Mouse (Mus musculus) limb, embryonic 12.5 days (tissue): ENCODE measurements at regions not wholly inside any gene's neighbourhood (a gene's known extent, or its start where the extent isn't known, plus 50 kb on each side); places are given as distances from the start of the nearest gene placed in this dataset.

Source experiments
- ATAC-seq: fragments of 200-750 bp; cut with Nextera tagmentation; 2 replicates; pipeline ENCODE4 v1.8.0; 2017; ENCODE audit warnings: low read depth, moderate TSS enrichment; ENCODE audit not compliant: insufficient number of reproducible peaks, insufficient read depth, low FRiP score, low TSS enrichment
- H3K27ac ChIP-seq: fragments of 300-500 bp; sonication (generic); 2 replicates; pipeline ENCODE4 v1.5.1; 2016; ENCODE audit warnings: mild to moderate bottlenecking, moderate library complexity
- H3K27me3 ChIP-seq: fragments of 300-500 bp; sonication (generic); 2 replicates; pipeline ENCODE4 v1.6.1; 2016; ENCODE audit warnings: mild to moderate bottlenecking, moderate library complexity
- H3K36me3 ChIP-seq: fragments of 300-500 bp; sonication (generic); 2 replicates; pipeline ENCODE4 v1.6.1; 2016; ENCODE audit warnings: mild to moderate bottlenecking, moderate library complexity
- H3K4me1 ChIP-seq: fragments of 300-500 bp; sonication (generic); replicated peaks from 2 replicates; pipeline ENCODE4 v1.6.1; 2016
- H3K4me2 ChIP-seq: fragments of 300-500 bp; sonication (generic); 2 replicates; pipeline ENCODE4 v1.6.1; 2016; ENCODE audit warnings: mild to moderate bottlenecking, moderate library complexity
- H3K4me3 ChIP-seq: fragments of 300-500 bp; sonication (generic); replicated peaks from 2 replicates; pipeline ENCODE4 v1.5.1; 2016; ENCODE audit warnings: mild to moderate bottlenecking
- H3K9ac ChIP-seq: fragments of 300-500 bp; sonication (generic); replicated peaks from 2 replicates; pipeline ENCODE4 v1.6.1; 2016; ENCODE audit warnings: mild to moderate bottlenecking, moderate library complexity
- H3K9me3 ChIP-seq: fragments of 300-500 bp; sonication (generic); 2 replicates; pipeline ENCODE4 v1.6.1; 2016; ENCODE audit warnings: mild to moderate bottlenecking, moderate library complexity
- WGBS: fragments of 180-500 bp; shearing (Covaris S2); methylation state at CpG from one replicate; pipeline ENCODE4 v1.1.7; 2016; 5-methylcytosine and 5-hydroxymethylcytosine counted together

- ATAC-seq, result no peak
- Histone ChIP-seq H3K27ac (no peak overlapping the region), H3K36me3 (no peaks in the 10 kb centered on the region), H3K4me1 (peaks cover 3% of the 10 kb centered on the region; the same call in 1 of the 2 replicates), H3K4me2 (no peak overlapping the region), H3K4me3 (no peak overlapping the region), H3K27me3 (no peaks in the 10 kb centered on the region), H3K9me3 (no peaks in the 10 kb centered on the region), H3K9ac (no peak overlapping the region)
- WGBS, result 68% methylated on average over 3 of the region's 3 CpGs
Measured at GRCm38 (mm10) chr2:57522465-57522864, 285.0 kb downstream of the Gpd2 start.

- Histone ChIP-seq H3K36me3 (no peaks in the 10 kb centered on the region), H3K27ac (no peak overlapping the region), H3K9me3 (no peaks in the 10 kb centered on the region), H3K4me2 (no peak overlapping the region), H3K9ac (no peak overlapping the region), H3K27me3 (no peaks in the 10 kb centered on the region), H3K4me1 (peaks cover 8% of the 10 kb centered on the region; the same call in 1 of the 2 replicates), H3K4me3 (no peak overlapping the region)
- no peak for ATAC-seq
- WGBS, result 53% methylated on average over 8 of the region's 8 CpGs
Measured at GRCm38 (mm10) chr2:57522983-57523382, 285.5 kb downstream of the Gpd2 start.

- H3K9me3 ChIP-seq, result no peaks in the 10 kb centered on the region
- H3K27ac ChIP-seq, result no peak overlapping the region
- H3K9ac ChIP-seq, result no peak overlapping the region
- H3K36me3 ChIP-seq, result no peaks in the 10 kb centered on the region
- ATAC-seq, result no peak
- H3K27me3 ChIP-seq, result no peaks in the 10 kb centered on the region
- H3K4me2 ChIP-seq, result no peak overlapping the region
- 25% methylated on average over 2 of the region's 2 CpGs for WGBS
- H3K4me1 ChIP-seq, result 0 out of 2 replicates have a peak, but pooled peaks cover 5% of the 10 kb centered on the region
- no peak overlapping the region for H3K4me3 ChIP-seq
Measured at GRCm38 (mm10) chr2:57527966-57528365, 290.5 kb downstream of the Gpd2 start.

GRCm38 (mm10) chr2:57539842-57540241 is 302.4 kb downstream of the Gpd2 start:
- H3K27me3 ChIP-seq, result no peaks in the 10 kb centered on the region
- no peak overlapping the region for H3K4me3 ChIP-seq
- 91% methylated on average over 3 of the region's 3 CpGs for WGBS
- H3K4me2 ChIP-seq, result no peak overlapping the region
- H3K9ac ChIP-seq, result no peak overlapping the region
- no peaks in the 10 kb centered on the region for H3K4me1 ChIP-seq
- no peak overlapping the region for H3K27ac ChIP-seq
- no peaks in the 10 kb centered on the region for H3K36me3 ChIP-seq
- 0 out of 2 replicates have a peak, but pooled peaks cover 3% of the 10 kb centered on the region for H3K9me3 ChIP-seq
- ATAC-seq, result no peak

- H3K4me2 ChIP-seq, result no peak overlapping the region
- WGBS, result 87% methylated on average over 4 of the region's 4 CpGs
- H3K9me3 ChIP-seq, result no peaks in the 10 kb centered on the region
- no peaks in the 10 kb centered on the region for H3K36me3 ChIP-seq
- no peak for ATAC-seq
- no peak overlapping the region for H3K27ac ChIP-seq
- H3K9ac ChIP-seq, result no peak overlapping the region
- no peaks in the 10 kb centered on the region for H3K4me1 ChIP-seq
- no peaks in the 10 kb centered on the region for H3K27me3 ChIP-seq
- no peak overlapping the region for H3K4me3 ChIP-seq
Measured at GRCm38 (mm10) chr2:57565258-57565657, 327.8 kb downstream of the Gpd2 start.

- H3K4me2 ChIP-seq, result no peak overlapping the region
- no peaks in the 10 kb centered on the region for H3K9me3 ChIP-seq
- no peaks in the 10 kb centered on the region for H3K4me1 ChIP-seq
- no peaks in the 10 kb centered on the region for H3K36me3 ChIP-seq
- H3K4me3 ChIP-seq, result no peak overlapping the region
- 82% methylated on average over 4 of the region's 4 CpGs for WGBS
- no peaks in the 10 kb centered on the region for H3K27me3 ChIP-seq
- ATAC-seq, result no peak
- no peak overlapping the region for H3K9ac ChIP-seq
- no peak overlapping the region for H3K27ac ChIP-seq
Measured at GRCm38 (mm10) chr2:57566103-57566502, 328.7 kb downstream of the Gpd2 start.

- H3K36me3 ChIP-seq, result no peaks in the 10 kb centered on the region
- 67% methylated on average over 1 of the region's 1 CpGs for WGBS
- H3K27me3 ChIP-seq, result no peaks in the 10 kb centered on the region
- H3K9ac ChIP-seq, result no peak overlapping the region
- H3K4me1 ChIP-seq, result no peaks in the 10 kb centered on the region
- no peak overlapping the region for H3K4me3 ChIP-seq
- no peak overlapping the region for H3K4me2 ChIP-seq
- no peaks in the 10 kb centered on the region for H3K9me3 ChIP-seq
- ATAC-seq, result no peak
- no peak overlapping the region for H3K27ac ChIP-seq
Measured at GRCm38 (mm10) chr2:57567183-57567582, 329.7 kb downstream of the Gpd2 start.

- Histone ChIP-seq H3K4me3 (no peak overlapping the region), H3K36me3 (no peaks in the 10 kb centered on the region), H3K4me2 (no peak overlapping the region), H3K4me1 (no peaks in the 10 kb centered on the region), H3K9me3 (no peaks in the 10 kb centered on the region), H3K9ac (no peak overlapping the region), H3K27ac (no peak overlapping the region), H3K27me3 (no peaks in the 10 kb centered on the region)
- 83% methylated on average over 3 of the region's 3 CpGs for WGBS
- no peak for ATAC-seq
Measured at GRCm38 (mm10) chr2:57587065-57587464, 349.6 kb downstream of the Gpd2 start.

GRCm38 (mm10) chr2:57593558-57593957 is 356.1 kb downstream of the Gpd2 start:
- no peak overlapping the region for H3K4me2 ChIP-seq
- no peaks in the 10 kb centered on the region for H3K9me3 ChIP-seq
- no peaks in the 10 kb centered on the region for H3K36me3 ChIP-seq
- no peak overlapping the region for H3K9ac ChIP-seq
- 90% methylated on average over 2 of the region's 2 CpGs for WGBS
- H3K4me1 ChIP-seq, result peaks cover 10% of the 10 kb centered on the region
- no peak overlapping the region for H3K27ac ChIP-seq
- no peaks in the 10 kb centered on the region for H3K27me3 ChIP-seq
- ATAC-seq, result no peak
- no peak overlapping the region for H3K4me3 ChIP-seq

- peak; percentile 89; the same call in 1 of the 2 replicates for ATAC-seq
Measured at GRCm38 (mm10) chr2:57597694-57598358, 360.4 kb downstream of the Gpd2 start.

GRCm38 (mm10) chr2:57611599-57611998 is 374.2 kb downstream of the Gpd2 start:
- Histone ChIP-seq H3K9me3 (no peaks in the 10 kb centered on the region), H3K27me3 (no peaks in the 10 kb centered on the region), H3K4me1 (peaks cover 4% of the 10 kb centered on the region; the same call in 1 of the 2 replicates), H3K4me3 (no peak overlapping the region), H3K4me2 (no peak overlapping the region), H3K36me3 (no peaks in the 10 kb centered on the region), H3K9ac (no peak overlapping the region), H3K27ac (no peak overlapping the region)
- ATAC-seq, result no peak

More at GRCm38 (mm10) chr2:57597694-57598358, 360.4 kb downstream of the Gpd2 start:
- Histone ChIP-seq H3K4me3 (no peak overlapping the region), H3K9me3 (no peaks in the 10 kb centered on the region), H3K27ac (no peak overlapping the region), H3K27me3 (no peaks in the 10 kb centered on the region), H3K36me3 (no peaks in the 10 kb centered on the region), H3K9ac (no peak overlapping the region), H3K4me1 (peaks cover 10% of the 10 kb centered on the region), H3K4me2 (peak overlapping the region; percentile 43)
- WGBS, result 8% methylated on average over 9 of the region's 9 CpGs

GRCm38 (mm10) chr2:57613243-57613642 is 375.8 kb downstream of the Gpd2 start:
- no peaks in the 10 kb centered on the region for H3K9me3 ChIP-seq
- H3K4me2 ChIP-seq, result no peak overlapping the region
- no peak overlapping the region for H3K27ac ChIP-seq
- H3K9ac ChIP-seq, result no peak overlapping the region
- no peaks in the 10 kb centered on the region for H3K36me3 ChIP-seq
- no peak for ATAC-seq
- H3K4me3 ChIP-seq, result no peak overlapping the region
- H3K4me1 ChIP-seq, result peaks cover 8% of the 10 kb centered on the region; the same call in 1 of the 2 replicates
- no peaks in the 10 kb centered on the region for H3K27me3 ChIP-seq
- WGBS, result 75% methylated on average over 10 of the region's 10 CpGs
